Mouse (Mus musculus): ENCODE measurements around the gene Zfp992.
"Not testable (repeated sequence)": the region's sequence is repeated elsewhere in the genome, so short reads cannot be mapped to it uniquely, and the experiment has no call there.

DNA sequence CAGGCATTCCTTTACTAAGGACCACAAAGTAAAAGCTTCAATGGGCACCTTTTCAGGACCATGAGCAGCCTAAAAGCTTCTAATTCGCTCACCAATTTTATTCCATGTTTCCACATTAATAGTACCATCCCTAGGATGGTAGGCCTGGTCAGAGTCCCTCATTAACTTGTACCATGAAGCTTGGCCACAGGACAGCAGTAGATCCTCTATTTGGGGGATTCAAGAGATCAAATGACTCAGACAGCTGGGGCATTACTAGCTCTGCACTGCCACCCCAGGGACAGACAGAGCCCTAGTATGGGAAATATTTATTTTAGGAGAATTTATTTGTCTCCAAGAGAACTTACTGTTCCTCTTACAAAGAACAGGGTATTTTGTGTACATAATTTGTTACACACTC is 25.4 kb downstream of the Zfp992 start:
- TF ChIP-seq POLR2A (IDR thresholded peaks at IDR 0.05; ENCODE audit: insufficient read length, low read depth); TCF12 (IDR thresholded peaks at IDR 0.05; ENCODE audit: insufficient read depth, poor library complexity, severe bottlenecking); POLR2AphosphoS2 (IDR thresholded peaks at IDR 0.05; ENCODE audit: insufficient read length, low read depth); USF1 (IDR thresholded peaks at IDR 0.05; ENCODE audit: low read depth); MAX (IDR thresholded peaks at IDR 0.05; ENCODE audit: low read depth); E2F4 (IDR thresholded peaks at IDR 0.05; ENCODE audit: insufficient read depth); REST (IDR thresholded peaks at IDR 0.05; ENCODE audit: insufficient read depth, insufficient read length); MYOD1 (IDR thresholded peaks at IDR 0.05; ENCODE audit: control insufficient read depth in 1 of 3, insufficient read length in 2 of 3, low read depth in 2 of 3); SRF (IDR thresholded peaks at IDR 0.05; ENCODE audit: control insufficient read depth, insufficient read length, low read depth); CEBPB (IDR thresholded peaks at IDR 0.05; ENCODE audit: insufficient read depth, poor library complexity, severe bottlenecking); MYOG (IDR thresholded peaks at IDR 0.05; ENCODE audit: control insufficient read depth in 1 of 3, insufficient read depth in 1 of 3, insufficient read length in 2 of 3, low read depth in 2 of 3): not testable (repeated sequence)

Data from myocyte (in vitro differentiated cells).